Mouse (Mus musculus) left cerebral cortex, adult 2 months (tissue): Measurements from ENCODE around the gene Faap24. TPM values are rescaled to one million over a fixed set of nuclear protein-coding genes. Genes with fewer than 3 reads are reported as not detected.

ENCODE experiments used
- DNase-seq, 2 experiments: peaks; one replicate each; pipeline ENCODE4 v3.0.0; 2021 to 2022; ENCODE audit warnings: low spot score in 2 of 2, mixed read lengths in 1 of 2; ENCODE audit errors: extremely low spot score in 1 of 2
- H3K27ac ChIP-seq: fragments of 200-600 bp; 2 replicates; pipeline ENCODE4 v1.8.1; 2022
- H3K4me3 ChIP-seq: fragments of 200-600 bp; 2 replicates; pipeline ENCODE4 v1.8.1; 2022
- CTCF ChIP-seq: fragments of 200-600 bp; IDR thresholded peaks from 2 replicates; pipeline ENCODE4 v1.8.1; 2022; ENCODE audit warnings: antibody characterized with exemption, mild to moderate bottlenecking, moderate library complexity
- intact Hi-C: fragments of 180-260 bp; cut with DNase I; formaldehyde crosslinking; loops from one replicate; pipeline ENCODE4 v1.15.1; 2025
- total RNA-seq, 2 experiments: library from RNA; stranded (reverse); gene quantifications; 2 replicates each; pipeline ENCODE4 v1.2.3; 2021

Faap24 gene
- total RNA-seq, 2 experiments from 2014 or later = 5.4 to 6.8 TPM

DNA sequence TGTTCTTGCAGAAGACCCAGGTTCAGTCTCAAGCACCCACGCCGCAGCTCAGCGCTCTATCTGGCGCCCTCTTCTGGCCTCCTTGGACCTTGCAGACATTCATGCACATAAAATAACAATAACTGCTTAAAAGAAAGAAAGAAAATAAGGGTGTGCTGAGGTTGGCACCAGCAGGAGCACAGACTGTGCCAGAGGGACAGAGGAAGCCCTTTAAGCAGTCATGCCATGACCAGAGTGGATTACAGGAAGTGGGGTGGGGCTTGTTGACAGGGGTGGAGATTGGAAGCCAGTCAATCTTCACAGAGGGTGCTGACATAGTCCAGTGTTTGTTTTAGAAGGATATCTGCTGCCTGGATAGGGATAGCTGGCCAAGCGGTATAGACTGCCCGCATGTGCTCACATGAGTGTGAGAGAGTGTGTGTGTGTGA is 10.1 kb downstream of the Faap24 start:
- peak; percentile 45 for TF ChIP-seq CTCF
- no peak for DNase-seq
- Histone ChIP-seq H3K4me3 (no peak overlapping the region), H3K27ac (no peak overlapping the region)
- intact Hi-C loops = no loop called here

- Histone ChIP-seq H3K4me3 (no peak overlapping the region), H3K27ac (no peak overlapping the region)
- no peak for TF ChIP-seq CTCF
- intact Hi-C loops = no loop called here
- no peak for DNase-seq
Observed at GRCm38 (mm10) chr7:35382706-35383353, 13.8 kb downstream of the Faap24 start.

- DNase-seq = no peak
- Histone ChIP-seq H3K4me3 (no peak overlapping the region), H3K27ac (no peak overlapping the region)
- intact Hi-C loops = no loop called here
- TF ChIP-seq CTCF = no peak
Observed at GRCm38 (mm10) chr7:35381861-35382260, 14.8 kb downstream of the Faap24 start.

GRCm38 (mm10) chr7:35380351-35380750 is 16.3 kb downstream of the Faap24 start:
- intact Hi-C loops = no loop called here
- no peak for TF ChIP-seq CTCF

GRCm38 (mm10) chr7:35379492-35380119 is 17.0 kb downstream of the Faap24 start:
- no peak overlapping the region for H3K4me3 ChIP-seq
- no peak for TF ChIP-seq CTCF
- DNase-seq = no peak
- no peak overlapping the region for H3K27ac ChIP-seq
- intact Hi-C loops = no loop called here

More at GRCm38 (mm10) chr7:35380351-35380750, 16.3 kb downstream of the Faap24 start:
- H3K27ac ChIP-seq = no peak overlapping the region
- no peak for DNase-seq
- no peak overlapping the region for H3K4me3 ChIP-seq

- Histone ChIP-seq H3K4me3 (no peak overlapping the region), H3K27ac (no peak overlapping the region)
- intact Hi-C loops = no loop called here
- TF ChIP-seq CTCF = no peak
- no peak for DNase-seq
Observed at GRCm38 (mm10) chr7:35376623-35377022, 20.0 kb downstream of the Faap24 start.

GRCm38 (mm10) chr7:35374265-35374664 is 22.4 kb downstream of the Faap24 start:
- no peak for TF ChIP-seq CTCF
- Histone ChIP-seq H3K27ac (no peak overlapping the region), H3K4me3 (no peak overlapping the region)
- no peak for DNase-seq
- intact Hi-C loops = no loop called here

- intact Hi-C loops = no loop called here
- Histone ChIP-seq H3K4me3 (no peak overlapping the region), H3K27ac (no peak overlapping the region)
- DNase-seq = no peak
- no peak for TF ChIP-seq CTCF
Observed at GRCm38 (mm10) chr7:35373146-35373989, 23.3 kb downstream of the Faap24 start.

- TF ChIP-seq CTCF = no peak
- intact Hi-C loops = no loop called here
- H3K27ac ChIP-seq = no peak overlapping the region
- no peak for DNase-seq
- H3K4me3 ChIP-seq = no peak overlapping the region
Observed at GRCm38 (mm10) chr7:35372483-35373017, 24.1 kb downstream of the Faap24 start.

GRCm38 (mm10) chr7:35371096-35371495 is 25.5 kb downstream of the Faap24 start:
- intact Hi-C loops = no loop called here
- TF ChIP-seq CTCF = no peak
- no peak overlapping the region for H3K4me3 ChIP-seq
- no peak for DNase-seq
- no peak overlapping the region for H3K27ac ChIP-seq

GRCm38 (mm10) chr7:35365161-35365910 is 31.3 kb downstream of the Faap24 start:
- no peak for DNase-seq
- H3K4me3 ChIP-seq = no peak overlapping the region
- intact Hi-C loops = no loop called here
- no peak for TF ChIP-seq CTCF
- no peak overlapping the region for H3K27ac ChIP-seq
